9 mouse cellular contexts compared by ENCODE assay signal in genomic region chr4:128855613-128856040, GRCm38 (mm10). TPM values are rescaled to one million over a fixed set of nuclear protein-coding genes. Genes with fewer than 3 reads are reported as not detected.
DNase-seq lines count a peak whose midpoint lies in the region; ATAC-seq lines count a peak whose summit lies in the region.
"Had no signal": no experiment of that assay in that cellular context is flagged by ENCODE, and none has a peak within 500 bp of the region (broad histone marks: within the 10 kb centered on the region; RNA-seq: fewer than 3 reads in every experiment).

No protein-coding gene starts in this region.

- peak; percentile 28 for DNase-seq in midbrain, embryonic 11.5 days (ENCODE audit: low spot score, missing footprints)
- DNase-seq in liver, embryonic 11.5 days (ENCODE audit: low spot score) = peak; percentile 51
- DNase-seq in spleen, postnatal 4 days (ENCODE audit: low spot score in 2 of 2) = peak; percentile 70 to 82
- no peak for DNase-seq in frontal cortex, postnatal 10 days (ENCODE audit: low spot score in 2 of 2)
- DNase-seq in neural tube, embryonic 10.5 days (ENCODE audit: extremely low spot score, low spot score) = no peak

- H3K27me3 ChIP-seq in midbrain, embryonic 11.5 days (ENCODE audit: control insufficient read depth, insufficient read depth, low read length) = no peaks in the 10 kb centered on the region
- no peaks in the 10 kb centered on the region for H3K27me3 ChIP-seq in midbrain, embryonic 13.5 days
- no peaks in the 10 kb centered on the region for H3K27me3 ChIP-seq in heart, embryonic 15.5 days
- H3K27me3 ChIP-seq in liver, embryonic 11.5 days (replicated peaks; ENCODE audit: control insufficient read depth, insufficient read depth, low read length) = no peaks in the 10 kb centered on the region
- H3K27me3 ChIP-seq in forebrain, embryonic 12.5 days = no peaks in the 10 kb centered on the region

- 84% methylated on average over 4 of the region's 4 CpGs for WGBS in midbrain, embryonic 11.5 days
- 91% methylated on average over 4 of the region's 4 CpGs for WGBS in midbrain, embryonic 13.5 days
- WGBS in heart, embryonic 15.5 days = 15% methylated on average over 4 of the region's 4 CpGs
- WGBS in liver, embryonic 11.5 days = 42% methylated on average over 4 of the region's 4 CpGs
- WGBS in forebrain, embryonic 12.5 days = 96% methylated on average over 4 of the region's 4 CpGs

- no peak for ATAC-seq in midbrain, embryonic 11.5 days (ENCODE audit: low FRiP score)
- no peak for ATAC-seq in midbrain, embryonic 13.5 days
- peak; percentile 53; the same call in 1 of the 2 replicates for ATAC-seq in heart, embryonic 15.5 days (replicated peaks; ENCODE audit: insufficient number of reproducible peaks, insufficient read depth, low FRiP score, low read depth)
- ATAC-seq in liver, embryonic 11.5 days (replicated peaks; ENCODE audit: low FRiP score) = peak; percentile 92
- no peak for ATAC-seq in forebrain, embryonic 12.5 days (ENCODE audit: low FRiP score)

- no peaks in the 10 kb centered on the region for H3K4me1 ChIP-seq in midbrain, embryonic 11.5 days (ENCODE audit: control insufficient read depth, insufficient read depth, low read length)
- H3K4me1 ChIP-seq in midbrain, embryonic 13.5 days (replicated peaks) = no peaks in the 10 kb centered on the region
- peaks cover 10% of the 10 kb centered on the region for H3K4me1 ChIP-seq in heart, embryonic 15.5 days (replicated peaks)
- H3K4me1 ChIP-seq in liver, embryonic 11.5 days (replicated peaks; ENCODE audit: control insufficient read depth, insufficient read depth, low read length) = peaks cover 22% of the 10 kb centered on the region
- H3K4me1 ChIP-seq in forebrain, embryonic 12.5 days = no peaks in the 10 kb centered on the region

- no peak overlapping the region for H3K4me2 ChIP-seq in midbrain, embryonic 11.5 days
- no peak overlapping the region for H3K4me2 ChIP-seq in midbrain, embryonic 13.5 days (replicated peaks)
- no peak overlapping the region for H3K4me2 ChIP-seq in heart, embryonic 15.5 days
- peak overlapping the region; percentile 35 for H3K4me2 ChIP-seq in liver, embryonic 11.5 days
- H3K4me2 ChIP-seq in forebrain, embryonic 12.5 days = no peak overlapping the region

- H3K9ac ChIP-seq in midbrain, embryonic 11.5 days (ENCODE audit: low read length) = no peak overlapping the region
- no peak overlapping the region for H3K9ac ChIP-seq in midbrain, embryonic 13.5 days (replicated peaks)
- H3K9ac ChIP-seq in heart, embryonic 15.5 days = no peak overlapping the region
- peak overlapping the region; percentile 38 for H3K9ac ChIP-seq in liver, embryonic 11.5 days (ENCODE audit: low read depth, low read length)
- no peak overlapping the region for H3K9ac ChIP-seq in forebrain, embryonic 12.5 days

- H3K4me3 ChIP-seq in midbrain, embryonic 11.5 days (ENCODE audit: low read depth, low read length) = no peak overlapping the region
- H3K4me3 ChIP-seq in midbrain, embryonic 13.5 days (replicated peaks) = no peak overlapping the region
- no peak overlapping the region for H3K4me3 ChIP-seq in heart, embryonic 15.5 days
- H3K4me3 ChIP-seq in liver, embryonic 11.5 days (ENCODE audit: low read depth, low read length) = no peak overlapping the region
- no peak overlapping the region for H3K4me3 ChIP-seq in forebrain, embryonic 12.5 days (replicated peaks)

- no peaks in the 10 kb centered on the region for H3K36me3 ChIP-seq in midbrain, embryonic 11.5 days (ENCODE audit: control insufficient read depth, insufficient read depth, low read length)
- no peaks in the 10 kb centered on the region for H3K36me3 ChIP-seq in midbrain, embryonic 13.5 days
- no peaks in the 10 kb centered on the region for H3K36me3 ChIP-seq in heart, embryonic 15.5 days
- H3K36me3 ChIP-seq in liver, embryonic 11.5 days (ENCODE audit: control insufficient read depth, insufficient read depth, low read length) = no peaks in the 10 kb centered on the region
- H3K36me3 ChIP-seq in forebrain, embryonic 12.5 days (replicated peaks) = no peaks in the 10 kb centered on the region
- H3K36me3 ChIP-seq: G1E had no signal

- peaks cover 3% of the 10 kb centered on the region; the same call in 1 of the 2 replicates for H3K9me3 ChIP-seq in midbrain, embryonic 11.5 days (ENCODE audit: control insufficient read depth, low read length)
- H3K9me3 ChIP-seq in midbrain, embryonic 13.5 days = no peaks in the 10 kb centered on the region
- H3K9me3 ChIP-seq in heart, embryonic 15.5 days (replicated peaks) = 0 out of 2 replicates have a peak, but pooled peaks cover 4% of the 10 kb centered on the region
- H3K9me3 ChIP-seq in liver, embryonic 11.5 days (ENCODE audit: control insufficient read depth, low read length) = peaks cover 3% of the 10 kb centered on the region
- H3K9me3 ChIP-seq in forebrain, embryonic 12.5 days = peaks cover 2% of the 10 kb centered on the region; the same call in 1 of the 2 replicates

- H3K27ac ChIP-seq in midbrain, embryonic 11.5 days (ENCODE audit: low read depth, low read length) = no peak overlapping the region
- H3K27ac ChIP-seq in midbrain, embryonic 13.5 days = no peak overlapping the region
- peak overlapping the region; percentile 21; the same call in 1 of the 2 replicates for H3K27ac ChIP-seq in heart, embryonic 15.5 days
- peak overlapping the region; percentile 62 for H3K27ac ChIP-seq in liver, embryonic 11.5 days (ENCODE audit: low read depth, low read length)
- no peak overlapping the region for H3K27ac ChIP-seq in forebrain, embryonic 12.5 days

RNA-seq across cellular contexts. Expression of gene Trim62, which starts 27.8 kb away (rescaled TPM):
- polyA plus RNA-seq in midbrain, embryonic 11.5 days (2014; fragmentation: Nextera tagmentation; extraction: Ambion mirVana) = 8.3 and 10.3 TPM in 2 replicates
- polyA plus RNA-seq in midbrain, embryonic 13.5 days (2015; fragmentation: Nextera tagmentation; extraction: Ambion mirVana) = 11.3 and 15.9 TPM in 2 replicates
- polyA plus RNA-seq in heart, embryonic 15.5 days (2015; fragmentation: Nextera tagmentation; extraction: Ambion mirVana) = 2.3 and 2.9 TPM in 2 replicates
- polyA plus RNA-seq in liver, embryonic 11.5 days (2014; fragmentation: Nextera tagmentation; extraction: Ambion mirVana) = 3.0 and 4.3 TPM in 2 replicates
- polyA plus RNA-seq in forebrain, embryonic 12.5 days (2016; fragmentation: Nextera tagmentation; extraction: Ambion mirVana) = 12.5 and 12.6 TPM in 2 replicates
- polyA plus RNA-seq: G1E had no signal

RNA-seq across cellular contexts. Expression of gene Zfp362, which starts 49.8 kb away (rescaled TPM):
- polyA plus RNA-seq in midbrain, embryonic 11.5 days (2014; fragmentation: Nextera tagmentation; extraction: Ambion mirVana) = 30.1 and 31.7 TPM in 2 replicates
- 38.8 and 44.0 TPM in 2 replicates for polyA plus RNA-seq in midbrain, embryonic 13.5 days (2015; fragmentation: Nextera tagmentation; extraction: Ambion mirVana)
- polyA plus RNA-seq in heart, embryonic 15.5 days (2015; fragmentation: Nextera tagmentation; extraction: Ambion mirVana) = 14.2 and 21.1 TPM in 2 replicates
- polyA plus RNA-seq in liver, embryonic 11.5 days (2014; fragmentation: Nextera tagmentation; extraction: Ambion mirVana) = 23.1 and 25.3 TPM in 2 replicates
- polyA plus RNA-seq in forebrain, embryonic 12.5 days (2016; fragmentation: Nextera tagmentation; extraction: Ambion mirVana) = 41.9 and 43.7 TPM in 2 replicates

Comparison
In these comparisons a context has a peak if more than half of its experiments do, and no peak if none do; other contexts are left out.
1. ATAC-seq: peak in heart, embryonic 15.5 days (single experiment) and liver, embryonic 11.5 days (single experiment); none in midbrain, embryonic 11.5 days (single experiment), midbrain, embryonic 13.5 days (single experiment) and forebrain, embryonic 12.5 days (single experiment).
2. DNase-seq: peak in midbrain, embryonic 11.5 days (single experiment), liver, embryonic 11.5 days (single experiment) and spleen, postnatal 4 days (2 of 2); none in frontal cortex, postnatal 10 days (0 of 2) and neural tube, embryonic 10.5 days (single experiment).
3. H3K27ac ChIP-seq: peak in heart, embryonic 15.5 days (single experiment) and liver, embryonic 11.5 days (single experiment); none in midbrain, embryonic 11.5 days (single experiment), midbrain, embryonic 13.5 days (single experiment) and forebrain, embryonic 12.5 days (single experiment).